Mouse (Mus musculus) kidney, adult 2 months (tissue): ENCODE results near the gene Rab5b.

ENCODE experiments used
- CTCF ChIP-seq: fragments of 200-500 bp; conservative IDR thresholded peaks from 2 replicates; pipeline ENCODE4 v1.5.1; 2011; ENCODE audit warnings: low read depth, mild to moderate bottlenecking, control low read depth, low read length, moderate library complexity, mixed read lengths; ENCODE audit not compliant: insufficient read depth, insufficient read length
- POLR2A ChIP-seq: fragments of 200-500 bp; IDR thresholded peaks from one replicate; pipeline ENCODE4 v1.6.1; 2011; ENCODE audit warnings: low read depth, low read length, control low read depth

- peak; percentile 61 for TF ChIP-seq POLR2A
- no peak for TF ChIP-seq CTCF
Observed at GRCm38 (mm10) chr10:128704491-128705316, 8.6 kb upstream of the Rab5b start, which contains the start of gene Cdk2.
